Mouse (Mus musculus) lung, embryonic 16.5 days (tissue): ENCODE measurements around the gene BC048562. TPM values are rescaled to one million over a fixed set of nuclear protein-coding genes. Genes with fewer than 3 reads are reported as not detected.

Experiments
- ATAC-seq: fragments of 200-750 bp; cut with Nextera tagmentation; 2 replicates; pipeline ENCODE4 v1.8.0; 2017; ENCODE audit warnings: low read depth, mild to moderate bottlenecking, moderate library complexity
- H3K27ac ChIP-seq: fragments of 300-500 bp; sonication (generic); 2 replicates; pipeline ENCODE4 v1.5.1; 2014; ENCODE audit warnings: mild to moderate bottlenecking, control low read depth, low read length
- H3K27me3 ChIP-seq: fragments of 300-500 bp; sonication (generic); 2 replicates; pipeline ENCODE4 v1.6.1; 2014; ENCODE audit warnings: low read depth, low read length, mixed read lengths; ENCODE audit not compliant: control insufficient read depth, insufficient read depth
- H3K36me3 ChIP-seq: fragments of 300-500 bp; sonication (generic); 2 replicates; pipeline ENCODE4 v1.6.1; 2014; ENCODE audit warnings: low read length; ENCODE audit not compliant: control insufficient read depth, insufficient read depth
- H3K4me1 ChIP-seq: fragments of 300-500 bp; sonication (generic); replicated peaks from 2 replicates; pipeline ENCODE4 v1.6.1; 2014; ENCODE audit warnings: low read length, mixed read lengths; ENCODE audit not compliant: control insufficient read depth, insufficient read depth
- H3K4me2 ChIP-seq: fragments of 300-500 bp; sonication (generic); 2 replicates; pipeline ENCODE4 v1.6.1; 2014; ENCODE audit warnings: low read depth, low read length, control low read depth
- H3K4me3 ChIP-seq: fragments of 300-500 bp; sonication (generic); 2 replicates; pipeline ENCODE4 v1.5.1; 2014; ENCODE audit warnings: mild to moderate bottlenecking, low read length, control low read depth
- H3K9ac ChIP-seq: fragments of 300-500 bp; sonication (generic); 2 replicates; pipeline ENCODE4 v1.6.1; 2014; ENCODE audit warnings: low read length, control low read depth
- H3K9me3 ChIP-seq: fragments of 300-500 bp; sonication (generic); 2 replicates; pipeline ENCODE4 v1.6.1; 2016; ENCODE audit warnings: low read length; ENCODE audit not compliant: control insufficient read depth
- WGBS: fragments of 180-500 bp; shearing (Covaris S2); extraction: QIAGEN DNeasy Blood & Tissue Kit; methylation state at CpG from one replicate; pipeline ENCODE4 v1.1.7; 2014; 5-methylcytosine and 5-hydroxymethylcytosine counted together
- polyA plus RNA-seq: library from polyadenylated mRNA; unstranded; fragments of >200 nt; fragmentation: Nextera tagmentation; extraction: Ambion mirVana; gene quantifications from 2 replicates; pipeline ENCODE4 v1.2.1, GENCODE M21; 2015

The BC048562 gene
- polyA plus RNA-seq, 1 experiment from 2014 or later = not detected

- ATAC-seq = no peak
- Histone ChIP-seq H3K27ac (0 out of 2 replicates have a peak overlapping the region, but pooled peaks have one; percentile 10), H3K27me3 (no peaks in the 10 kb centered on the region), H3K4me3 (no peak overlapping the region; the same call in 1 of the 2 replicates), H3K9me3 (no peaks in the 10 kb centered on the region), H3K4me2 (peak overlapping the region; percentile 88), H3K4me1 (peaks cover 28% of the 10 kb centered on the region), H3K36me3 (peaks cover 1% of the 10 kb centered on the region), H3K9ac (no peak overlapping the region; the same call in 1 of the 2 replicates)
- 68% methylated on average over 4 of the region's 4 CpGs for WGBS
Observed at GRCm38 (mm10) chr9:108453458-108453857, 17.2 kb downstream of the BC048562 start.

- Histone ChIP-seq H3K27ac (no peak overlapping the region), H3K27me3 (no peaks in the 10 kb centered on the region), H3K4me3 (no peak overlapping the region), H3K4me1 (peaks cover 27% of the 10 kb centered on the region), H3K9me3 (no peaks in the 10 kb centered on the region), H3K36me3 (peaks cover 2% of the 10 kb centered on the region; the same call in 1 of the 2 replicates), H3K9ac (no peak overlapping the region), H3K4me2 (no peak overlapping the region)
- ATAC-seq = no peak
- WGBS = 83% methylated on average over 6 of the region's 6 CpGs
Observed at GRCm38 (mm10) chr9:108454429-108454828, 18.1 kb downstream of the BC048562 start.

- no peak for ATAC-seq
- Histone ChIP-seq H3K9ac (no peak overlapping the region), H3K4me2 (no peak overlapping the region), H3K36me3 (peaks cover 2% of the 10 kb centered on the region; the same call in 1 of the 2 replicates), H3K27me3 (no peaks in the 10 kb centered on the region), H3K27ac (no peak overlapping the region), H3K4me1 (peaks cover 17% of the 10 kb centered on the region), H3K9me3 (no peaks in the 10 kb centered on the region), H3K4me3 (no peak overlapping the region)
- 63% methylated on average over 12 of the region's 12 CpGs for WGBS
Observed at GRCm38 (mm10) chr9:108455747-108456571, 19.7 kb downstream of the BC048562 start.

- Histone ChIP-seq H3K4me1 (peaks cover 20% of the 10 kb centered on the region), H3K27me3 (no peaks in the 10 kb centered on the region), H3K27ac (no peak overlapping the region), H3K9ac (no peak overlapping the region), H3K4me3 (no peak overlapping the region), H3K36me3 (peaks cover 2% of the 10 kb centered on the region; the same call in 1 of the 2 replicates), H3K9me3 (no peaks in the 10 kb centered on the region), H3K4me2 (no peak overlapping the region)
- WGBS = 84% methylated on average over 10 of the region's 10 CpGs
- ATAC-seq = no peak
Observed at GRCm38 (mm10) chr9:108456953-108457352, 20.7 kb downstream of the BC048562 start.

GRCm38 (mm10) chr9:108459939-108460318 is 23.6 kb downstream of the BC048562 start:
- Histone ChIP-seq H3K27ac (peak overlapping the region; percentile 97), H3K9me3 (no peaks in the 10 kb centered on the region), H3K9ac (peak overlapping the region; percentile 87), H3K36me3 (peaks cover 14% of the 10 kb centered on the region), H3K4me3 (peak overlapping the region; percentile 71), H3K4me2 (peak overlapping the region; percentile 84), H3K4me1 (peaks cover 25% of the 10 kb centered on the region), H3K27me3 (no peaks in the 10 kb centered on the region)
- WGBS = 68% methylated on average over 1 of the region's 1 CpGs
- ATAC-seq = no peak

GRCm38 (mm10) chr9:108460319-108461178 is 24.3 kb downstream of the BC048562 start, which contains the start of gene Ccdc71:
Gene Ccdc71, plus strand, starts transcription at chr9:108460527.
- no peaks in the 10 kb centered on the region for H3K27me3 ChIP-seq
- peak within 1 kb of the TSS; percentile 84 for H3K4me2 ChIP-seq
- peak within 1 kb of the TSS; percentile 87 for H3K9ac ChIP-seq
- peak within 1 kb of the TSS; percentile 71 for H3K4me3 ChIP-seq
- no peaks in the 10 kb centered on the region for H3K9me3 ChIP-seq
- peak; percentile 82 for ATAC-seq
- WGBS = under 1% methylated on average over 51 of the region's 52 CpGs
- H3K4me1 ChIP-seq = peaks cover 25% of the 10 kb centered on the region
- peaks cover 18% of the 10 kb centered on the region for H3K36me3 ChIP-seq
- H3K27ac ChIP-seq = peak within 1 kb of the TSS; percentile 97

GRCm38 (mm10) chr9:108461181-108461631 is 24.9 kb downstream of the BC048562 start, which contains the start of gene Klhdc8b:
Gene Klhdc8b, minus strand, starts transcription at chr9:108461581.
- ATAC-seq = peak; percentile 19
- Histone ChIP-seq H3K27ac (peak within 1 kb of the TSS; percentile 97), H3K9ac (peak within 1 kb of the TSS; percentile 87), H3K4me3 (peak within 1 kb of the TSS; percentile 71), H3K4me1 (peaks cover 25% of the 10 kb centered on the region), H3K27me3 (no peaks in the 10 kb centered on the region), H3K36me3 (peaks cover 20% of the 10 kb centered on the region), H3K4me2 (peak within 1 kb of the TSS; percentile 84), H3K9me3 (no peaks in the 10 kb centered on the region)
- 18% methylated on average over 11 of the region's 11 CpGs for WGBS

GRCm38 (mm10) chr9:108461675-108462074 is 25.4 kb downstream of the BC048562 start:
- peak overlapping the region; percentile 87 for H3K9ac ChIP-seq
- peak overlapping the region; percentile 97 for H3K27ac ChIP-seq
- peak overlapping the region; percentile 71 for H3K4me3 ChIP-seq
- peaks cover 20% of the 10 kb centered on the region for H3K36me3 ChIP-seq
- ATAC-seq = no peak
- H3K9me3 ChIP-seq = no peaks in the 10 kb centered on the region
- no peaks in the 10 kb centered on the region for H3K27me3 ChIP-seq
- H3K4me2 ChIP-seq = peak overlapping the region; percentile 84
- peaks cover 25% of the 10 kb centered on the region for H3K4me1 ChIP-seq
- 78% methylated on average over 5 of the region's 5 CpGs for WGBS
